Mouse (Mus musculus) lung, embryonic 16.5 days (tissue): Measurements from ENCODE around the gene Pip4k2b. TPM values are rescaled to one million over a fixed set of nuclear protein-coding genes. Genes with fewer than 3 reads are reported as not detected.

Experiments used
- ATAC-seq: fragments of 200-750 bp; cut with Nextera tagmentation; 2 replicates; pipeline ENCODE4 v1.8.0; 2017; ENCODE audit warnings: low read depth, mild to moderate bottlenecking, moderate library complexity
- H3K27ac ChIP-seq: fragments of 300-500 bp; sonication (generic); 2 replicates; pipeline ENCODE4 v1.5.1; 2014; ENCODE audit warnings: mild to moderate bottlenecking, control low read depth, low read length
- H3K27me3 ChIP-seq: fragments of 300-500 bp; sonication (generic); 2 replicates; pipeline ENCODE4 v1.6.1; 2014; ENCODE audit warnings: low read depth, low read length, mixed read lengths; ENCODE audit not compliant: control insufficient read depth, insufficient read depth
- H3K36me3 ChIP-seq: fragments of 300-500 bp; sonication (generic); 2 replicates; pipeline ENCODE4 v1.6.1; 2014; ENCODE audit warnings: low read length; ENCODE audit not compliant: control insufficient read depth, insufficient read depth
- H3K4me1 ChIP-seq: fragments of 300-500 bp; sonication (generic); replicated peaks from 2 replicates; pipeline ENCODE4 v1.6.1; 2014; ENCODE audit warnings: low read length, mixed read lengths; ENCODE audit not compliant: control insufficient read depth, insufficient read depth
- H3K4me2 ChIP-seq: fragments of 300-500 bp; sonication (generic); 2 replicates; pipeline ENCODE4 v1.6.1; 2014; ENCODE audit warnings: low read depth, low read length, control low read depth
- H3K4me3 ChIP-seq: fragments of 300-500 bp; sonication (generic); 2 replicates; pipeline ENCODE4 v1.5.1; 2014; ENCODE audit warnings: mild to moderate bottlenecking, low read length, control low read depth
- H3K9ac ChIP-seq: fragments of 300-500 bp; sonication (generic); 2 replicates; pipeline ENCODE4 v1.6.1; 2014; ENCODE audit warnings: low read length, control low read depth
- H3K9me3 ChIP-seq: fragments of 300-500 bp; sonication (generic); 2 replicates; pipeline ENCODE4 v1.6.1; 2016; ENCODE audit warnings: low read length; ENCODE audit not compliant: control insufficient read depth
- WGBS: fragments of 180-500 bp; shearing (Covaris S2); extraction: QIAGEN DNeasy Blood & Tissue Kit; methylation state at CpG from one replicate; pipeline ENCODE4 v1.1.7; 2014; 5-methylcytosine and 5-hydroxymethylcytosine counted together
- polyA plus RNA-seq: library from polyadenylated mRNA; unstranded; fragments of >200 nt; fragmentation: Nextera tagmentation; extraction: Ambion mirVana; gene quantifications from 2 replicates; pipeline ENCODE4 v1.2.1, GENCODE M21; 2015

Gene Pip4k2b
- polyA plus RNA-seq, 1 experiment from 2014 or later = 1.3 TPM

DNA sequence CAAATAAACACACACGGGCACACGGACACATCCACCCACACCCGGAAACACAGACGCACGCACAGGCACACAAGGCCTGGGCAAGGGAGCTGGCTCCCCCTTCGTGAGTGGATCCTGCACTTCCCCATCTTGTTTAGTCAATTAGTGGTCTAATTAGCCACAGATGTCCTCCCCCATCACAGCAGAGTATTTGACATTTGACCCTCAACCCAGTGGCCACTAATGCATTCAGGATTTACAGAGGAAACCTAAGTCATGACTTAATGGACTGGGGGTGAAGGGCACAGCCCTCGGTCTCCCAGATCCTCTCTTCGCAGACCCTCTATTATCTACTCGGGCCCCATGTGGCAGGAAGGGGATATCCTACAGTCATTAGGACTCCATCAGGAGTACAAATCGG, 10.8 kb downstream of the Pip4k2b start:
- ATAC-seq = peak; percentile 64
- H3K27ac ChIP-seq = peak overlapping the region; percentile 45; the same call in 1 of the 2 replicates
- no peaks in the 10 kb centered on the region for H3K9me3 ChIP-seq
- no peak overlapping the region for H3K4me2 ChIP-seq
- H3K27me3 ChIP-seq = no peaks in the 10 kb centered on the region
- H3K4me3 ChIP-seq = no peak overlapping the region
- peaks cover 8% of the 10 kb centered on the region for H3K36me3 ChIP-seq
- no peak overlapping the region for H3K9ac ChIP-seq
- H3K4me1 ChIP-seq = no peaks in the 10 kb centered on the region
- 45% methylated on average over 10 of the region's 10 CpGs for WGBS

DNA sequence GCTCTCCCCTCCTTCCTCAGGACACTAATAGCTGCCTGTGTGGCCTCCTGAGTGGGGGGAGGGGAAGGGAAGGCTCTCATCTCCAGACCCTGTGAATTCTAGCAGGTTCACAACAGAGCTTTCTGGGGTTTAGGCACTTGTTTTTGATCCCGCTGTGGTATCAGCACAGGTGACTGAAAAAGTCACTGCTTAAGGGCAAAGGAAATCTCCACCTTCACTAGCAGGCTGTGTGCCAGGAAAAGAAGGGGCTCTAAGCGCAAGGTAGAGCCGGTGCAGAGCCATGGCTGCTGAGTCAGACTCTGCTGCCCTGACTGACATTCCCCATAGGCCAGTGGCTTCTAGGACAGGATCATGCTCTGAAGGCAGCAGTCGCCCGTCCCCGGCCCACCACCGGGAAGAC, 15.8 kb downstream of the Pip4k2b start:
- peaks cover 34% of the 10 kb centered on the region for H3K36me3 ChIP-seq
- ATAC-seq = no peak

DNA sequence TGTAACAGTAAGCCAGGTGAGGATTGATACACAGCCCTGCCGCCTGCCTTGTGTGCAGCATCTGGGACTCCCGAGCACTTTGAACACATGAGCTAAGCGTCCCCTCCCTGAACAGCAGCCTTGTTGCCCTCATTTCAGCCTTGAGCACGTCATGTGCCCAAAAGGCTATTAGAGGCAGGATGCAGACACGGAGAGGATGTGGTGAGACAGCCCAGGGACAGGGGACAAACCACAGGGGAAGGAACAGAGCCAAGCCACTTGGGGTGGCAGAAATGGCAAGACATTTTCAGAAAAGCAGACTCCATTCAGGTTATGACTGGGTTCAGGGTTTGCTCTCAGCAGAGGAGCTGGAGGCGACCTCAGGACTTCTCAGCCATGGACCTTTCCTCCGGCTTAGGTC, 16.2 kb downstream of the Pip4k2b start:
- H3K27ac ChIP-seq = no peak overlapping the region
- no peaks in the 10 kb centered on the region for H3K9me3 ChIP-seq
- no peak for ATAC-seq
- H3K4me2 ChIP-seq = no peak overlapping the region
- 72% methylated on average over 7 of the region's 7 CpGs for WGBS
- no peaks in the 10 kb centered on the region for H3K27me3 ChIP-seq
- no peaks in the 10 kb centered on the region for H3K4me1 ChIP-seq
- no peak overlapping the region for H3K9ac ChIP-seq
- no peak overlapping the region for H3K4me3 ChIP-seq
- H3K36me3 ChIP-seq = peaks cover 34% of the 10 kb centered on the region

More for the DNA sequence above, 15.8 kb downstream of the Pip4k2b start:
- WGBS = 78% methylated on average over 7 of the region's 7 CpGs
- Histone ChIP-seq H3K4me1 (no peaks in the 10 kb centered on the region), H3K27me3 (no peaks in the 10 kb centered on the region), H3K27ac (no peak overlapping the region), H3K4me3 (no peak overlapping the region), H3K9me3 (no peaks in the 10 kb centered on the region), H3K4me2 (no peak overlapping the region), H3K9ac (no peak overlapping the region)

- Histone ChIP-seq H3K4me3 (no peak overlapping the region), H3K27ac (no peak overlapping the region), H3K4me1 (no peaks in the 10 kb centered on the region), H3K4me2 (no peak overlapping the region), H3K27me3 (no peaks in the 10 kb centered on the region), H3K9ac (no peak overlapping the region), H3K9me3 (no peaks in the 10 kb centered on the region), H3K36me3 (peaks cover 57% of the 10 kb centered on the region)
- ATAC-seq = peak; percentile 76
- 72% methylated on average over 7 of the region's 7 CpGs for WGBS
These were observed 20.8 kb downstream of the Pip4k2b start for GRCm38 (mm10) chr11:97723709-97724108.

GRCm38 (mm10) chr11:97721338-97721737, 23.2 kb downstream of the Pip4k2b start:
- ATAC-seq = no peak
- Histone ChIP-seq H3K4me3 (no peak overlapping the region), H3K27me3 (no peaks in the 10 kb centered on the region), H3K4me1 (no peaks in the 10 kb centered on the region), H3K27ac (no peak overlapping the region), H3K4me2 (no peak overlapping the region), H3K9me3 (no peaks in the 10 kb centered on the region), H3K9ac (no peak overlapping the region), H3K36me3 (peaks cover 51% of the 10 kb centered on the region)
- WGBS = 92% methylated on average over 4 of the region's 4 CpGs

GRCm38 (mm10) chr11:97719041-97719440, 25.5 kb downstream of the Pip4k2b start:
- Histone ChIP-seq H3K9me3 (no peaks in the 10 kb centered on the region), H3K27me3 (no peaks in the 10 kb centered on the region), H3K9ac (no peak overlapping the region), H3K4me1 (no peaks in the 10 kb centered on the region), H3K27ac (no peak overlapping the region), H3K36me3 (peaks cover 46% of the 10 kb centered on the region), H3K4me2 (no peak overlapping the region), H3K4me3 (no peak overlapping the region)
- no peak for ATAC-seq
- 83% methylated on average over 4 of the region's 4 CpGs for WGBS

GRCm38 (mm10) chr11:97718281-97718860, 26.1 kb downstream of the Pip4k2b start:
- no peak for ATAC-seq
- Histone ChIP-seq H3K36me3 (peaks cover 51% of the 10 kb centered on the region), H3K9me3 (no peaks in the 10 kb centered on the region), H3K27ac (no peak overlapping the region), H3K27me3 (no peaks in the 10 kb centered on the region), H3K4me2 (no peak overlapping the region), H3K9ac (no peak overlapping the region), H3K4me3 (no peak overlapping the region), H3K4me1 (no peaks in the 10 kb centered on the region)
- WGBS = 66% methylated on average over 15 of the region's 15 CpGs

- H3K4me3 ChIP-seq = no peak overlapping the region
- no peak overlapping the region for H3K27ac ChIP-seq
- ATAC-seq = no peak
- no peak overlapping the region for H3K9ac ChIP-seq
- H3K4me2 ChIP-seq = no peak overlapping the region
- peaks cover 52% of the 10 kb centered on the region for H3K36me3 ChIP-seq
- H3K27me3 ChIP-seq = no peaks in the 10 kb centered on the region
- H3K4me1 ChIP-seq = no peaks in the 10 kb centered on the region
- WGBS = 77% methylated on average over 26 of the region's 26 CpGs
- no peaks in the 10 kb centered on the region for H3K9me3 ChIP-seq
These were observed 26.9 kb downstream of the Pip4k2b start for GRCm38 (mm10) chr11:97717369-97718280.

DNA sequence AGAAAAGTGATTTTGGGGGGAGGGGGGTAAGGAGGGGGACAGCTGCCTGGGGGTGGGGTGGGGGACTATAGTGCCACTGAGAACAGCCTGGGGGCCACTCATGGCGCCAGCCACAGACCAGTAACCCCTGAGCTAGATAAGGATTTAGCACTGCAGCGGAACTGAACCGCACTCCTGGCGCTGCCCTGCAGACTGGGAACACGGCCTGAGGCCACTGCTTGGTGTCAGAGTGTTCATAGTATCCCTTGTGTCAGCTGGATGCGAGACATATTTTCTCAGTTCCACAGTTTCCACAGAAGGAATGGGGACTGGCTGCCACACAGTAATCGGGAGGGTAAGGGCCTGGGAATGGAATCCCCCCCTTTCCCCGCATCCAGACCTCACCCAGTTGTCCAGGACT, 28.5 kb downstream of the Pip4k2b start:
- H3K27me3 ChIP-seq = no peaks in the 10 kb centered on the region
- no peak overlapping the region for H3K4me2 ChIP-seq
- no peaks in the 10 kb centered on the region for H3K4me1 ChIP-seq
- ATAC-seq = no peak
- no peak overlapping the region for H3K4me3 ChIP-seq
- H3K9me3 ChIP-seq = no peaks in the 10 kb centered on the region
- no peak overlapping the region for H3K9ac ChIP-seq
- H3K36me3 ChIP-seq = peaks cover 41% of the 10 kb centered on the region
- 82% methylated on average over 8 of the region's 8 CpGs for WGBS
- no peak overlapping the region for H3K27ac ChIP-seq
